In genomic region chr16:33573703-33574102, GRCm38 (mm10) we compare ENCODE assay signal across 17 mouse cellular contexts. TPM values are rescaled to one million over a fixed set of nuclear protein-coding genes. Genes with fewer than 3 reads are reported as not detected.
DNase-seq lines count a peak whose midpoint lies in the region; ATAC-seq and TF ChIP-seq lines count a peak whose summit lies in the region.
"Had no signal": no experiment of that assay in that cellular context is flagged by ENCODE, and none has a peak within 500 bp of the region (broad histone marks: within the 10 kb centered on the region; RNA-seq: fewer than 3 reads in every experiment).

No protein-coding gene starts in this region.

- H3K4me2 ChIP-seq in intestine, embryonic 16.5 days (ENCODE audit: low read depth, low read length): no peak overlapping the region
- no peak overlapping the region for H3K4me2 ChIP-seq in stomach, postnatal 0 days (replicated peaks; ENCODE audit: low read depth)
- H3K4me2 ChIP-seq: embryonic facial prominence, embryonic 15.5 days; forebrain, embryonic 12.5 days; heart, embryonic 11.5 days; midbrain, embryonic 12.5 days had no signal

- peak overlapping the region; percentile 20; the same call in 1 of the 2 replicates for H3K9ac ChIP-seq in intestine, embryonic 16.5 days (ENCODE audit: low read depth, low read length)
- H3K9ac ChIP-seq in stomach, postnatal 0 days (ENCODE audit: low read length): no peak overlapping the region
- H3K9ac ChIP-seq: embryonic facial prominence, embryonic 15.5 days; forebrain, embryonic 12.5 days; liver, embryonic 14.5 days; midbrain, embryonic 12.5 days had no signal

- no peak for TF ChIP-seq POLR2A in cerebellum, adult 2 months (IDR thresholded peaks at IDR 0.05; ENCODE audit: borderline replicate concordance, insufficient read depth, low read length)

- TF ChIP-seq CTCF in stomach, postnatal 0 days (IDR thresholded peaks at IDR 0.05; ENCODE audit: low read depth): no peak
- TF ChIP-seq CTCF in cerebellum, adult 2 months (IDR thresholded peaks at IDR 0.05; ENCODE audit: borderline replicate concordance, insufficient read depth, low read depth, low read length): no peak

- peaks cover 52% of the 10 kb centered on the region for H3K4me1 ChIP-seq in heart, embryonic 10.5 days
- peaks cover 4% of the 10 kb centered on the region; the same call in 1 of the 2 replicates for H3K4me1 ChIP-seq in intestine, embryonic 16.5 days (ENCODE audit: control insufficient read depth, insufficient read depth, low read length)
- no peaks in the 10 kb centered on the region for H3K4me1 ChIP-seq in stomach, postnatal 0 days (replicated peaks; ENCODE audit: control insufficient read depth, insufficient read depth)
- no peaks in the 10 kb centered on the region; the same call in 1 of the 2 replicates for H3K4me1 ChIP-seq in cerebellum, adult 2 months (ENCODE audit: control insufficient read depth, insufficient read depth, low read length)
- H3K4me1 ChIP-seq: embryonic facial prominence, embryonic 15.5 days; forebrain, embryonic 12.5 days had no signal

- H3K27me3 ChIP-seq in heart, embryonic 10.5 days (ENCODE audit: insufficient read depth, poor library complexity, severe bottlenecking): no peaks in the 10 kb centered on the region
- H3K27me3 ChIP-seq in intestine, embryonic 16.5 days (replicated peaks; ENCODE audit: control insufficient read depth, insufficient read depth, low read length): no peaks in the 10 kb centered on the region
- no peaks in the 10 kb centered on the region for H3K27me3 ChIP-seq in stomach, postnatal 0 days (ENCODE audit: control insufficient read depth, insufficient read depth, low read length)
- H3K27me3 ChIP-seq in cerebellum, adult 2 months (ENCODE audit: control insufficient read depth, insufficient read depth, low read length): no peaks in the 10 kb centered on the region
- H3K27me3 ChIP-seq: embryonic facial prominence, embryonic 15.5 days; forebrain, embryonic 12.5 days; midbrain, embryonic 12.5 days had no signal

- intact Hi-C loops in heart, postnatal 14 days (cut with DNase I): no loop called here

- WGBS in heart, embryonic 10.5 days: 74% methylated on average over 7 of the region's 7 CpGs
- 66% methylated on average over 7 of the region's 7 CpGs for WGBS in intestine, embryonic 16.5 days
- WGBS in stomach, postnatal 0 days: 90% methylated on average over 7 of the region's 7 CpGs
- 97% methylated on average over 7 of the region's 7 CpGs for WGBS in cerebellum, adult 2 months

- no peaks in the 10 kb centered on the region for H3K9me3 ChIP-seq in heart, embryonic 10.5 days
- H3K9me3 ChIP-seq in intestine, embryonic 16.5 days (ENCODE audit: control insufficient read depth, low read length): no peaks in the 10 kb centered on the region
- H3K9me3 ChIP-seq in stomach, postnatal 0 days (ENCODE audit: control insufficient read depth, low read length): no peaks in the 10 kb centered on the region
- H3K9me3 ChIP-seq: embryonic facial prominence, embryonic 15.5 days; forebrain, embryonic 12.5 days; midbrain, embryonic 12.5 days had no signal

- ATAC-seq in intestine, embryonic 16.5 days: peak; percentile 69
- no peak for ATAC-seq in stomach, postnatal 0 days (ENCODE audit: low FRiP score, low TSS enrichment)
- ATAC-seq: hindbrain, postnatal 0 days had no signal

- H3K27ac ChIP-seq in heart, embryonic 10.5 days: peak overlapping the region; percentile 1; the same call in 1 of the 2 replicates
- H3K27ac ChIP-seq in intestine, embryonic 16.5 days (ENCODE audit: low read length): no peak overlapping the region
- no peak overlapping the region for H3K27ac ChIP-seq in stomach, postnatal 0 days (replicated peaks)
- no peak overlapping the region for H3K27ac ChIP-seq in cerebellum, adult 2 months (ENCODE audit: insufficient read depth, low read length)
- H3K27ac ChIP-seq: embryonic facial prominence, embryonic 15.5 days; forebrain, embryonic 12.5 days; hindbrain, postnatal 0 days; layer of hippocampus, adult 2 months; liver, embryonic 14.5 days; midbrain, embryonic 12.5 days had no signal

- no peak for DNase-seq in heart, embryonic 10.5 days (ENCODE audit: low spot score)
- DNase-seq in heart, postnatal 14 days: no peak
- DNase-seq in CD4-positive helper T cell, adult 2 months (ENCODE audit: low read depth, low spot score): peak; percentile 76
- peak; percentile 18 for DNase-seq in T-cell, adult 2 months (ENCODE audit: low spot score)
- no peak for DNase-seq in frontal cortex, postnatal 36 days (ENCODE audit: low spot score in 2 of 2)
- DNase-seq in stomach, postnatal 0 days (ENCODE audit: low spot score): no peak
- DNase-seq in cerebellum, adult 2 months: no peak
- DNase-seq: heart, postnatal 36 days; lung, postnatal 10 days had no signal

- TF ChIP-seq EP300 in stomach, postnatal 0 days (optimal IDR thresholded peaks at IDR 0.05): no peak

- H3K4me3 ChIP-seq in heart, embryonic 10.5 days: no peak overlapping the region
- H3K4me3 ChIP-seq in intestine, embryonic 16.5 days (ENCODE audit: low read length): no peak overlapping the region
- H3K4me3 ChIP-seq in stomach, postnatal 0 days (ENCODE audit: low read depth, low read length): no peak overlapping the region
- H3K4me3 ChIP-seq in cerebellum, adult 2 months (replicated peaks; ENCODE audit: insufficient read depth, low read depth, low read length): no peak overlapping the region
- H3K4me3 ChIP-seq: embryonic facial prominence, embryonic 15.5 days; forebrain, embryonic 12.5 days; layer of hippocampus, adult 2 months; midbrain, embryonic 12.5 days had no signal

- H3K36me3 ChIP-seq in heart, embryonic 10.5 days: no peaks in the 10 kb centered on the region
- H3K36me3 ChIP-seq in intestine, embryonic 16.5 days (ENCODE audit: control insufficient read depth, insufficient read depth, low read length): no peaks in the 10 kb centered on the region
- no peaks in the 10 kb centered on the region for H3K36me3 ChIP-seq in stomach, postnatal 0 days (ENCODE audit: control insufficient read depth, insufficient read depth, low read length)
- H3K36me3 ChIP-seq: embryonic facial prominence, embryonic 15.5 days; forebrain, embryonic 12.5 days; midbrain, embryonic 12.5 days had no signal

RNA-seq across cellular contexts. Expression of gene Slc12a8, which starts 56.6 kb away (rescaled TPM):
- polyA plus RNA-seq in heart, embryonic 10.5 days (2016; fragmentation: Nextera tagmentation; extraction: Ambion mirVana): 0.99 and 1.6 TPM in 2 replicates
- under 1 TPM; 0.45 to 0.56 TPM for total RNA-seq in heart, postnatal 14 days (2021)
- 10.3 and 10.5 TPM in 2 replicates for polyA plus RNA-seq in intestine, embryonic 16.5 days (2015; fragmentation: Nextera tagmentation; extraction: Ambion mirVana)
- polyA plus RNA-seq in stomach, postnatal 0 days (2015; fragmentation: Nextera tagmentation; extraction: Ambion mirVana): 3.0 and 4.0 TPM in 2 replicates
- polyA plus RNA-seq in cerebellum, adult 2 months (2012; rRNA removed): 4.9 and 5.6 TPM in 2 replicates

Comparison
In these comparisons a context has a peak if more than half of its experiments do, and no peak if none do; other contexts are left out.
1. DNase-seq: peak in CD4-positive helper T cell, adult 2 months (single experiment) and T-cell, adult 2 months (single experiment); none in heart, embryonic 10.5 days (single experiment), heart, postnatal 14 days (0 of 2), frontal cortex, postnatal 36 days (0 of 2), stomach, postnatal 0 days (single experiment) and cerebellum, adult 2 months (0 of 2).